Mouse (Mus musculus) mouse embryonic stem cell (cell line): ENCODE results near the gene Ebf1.

Experiments used
- in situ Hi-C, 2 experiments: fragments of 300-500 bp; cut with MboI; formaldehyde crosslinking; loops; 1 replicate in 1 of 2; 3 replicates in 1 of 2; pipeline ENCODE4 v1.14.3; 2019 to 2020; ENCODE audit warnings: low sequenced_read_pairs in 2 of 2, low pct_unique_long_range_greater_than_20kb in 1 of 2, mixed read lengths in 1 of 2; ENCODE audit not compliant: unreplicated experiment in 1 of 2

The Ebf1 gene

GRCm38 (mm10) chr11:44638193-44638754, 21.2 kb downstream of the Ebf1 start:
- in situ Hi-C loops, result no loop called here

GRCm38 (mm10) chr11:44641496-44641895, 24.4 kb downstream of the Ebf1 start:
- in situ Hi-C loops, result no loop called here

GRCm38 (mm10) chr11:44654340-44655019, 37.4 kb downstream of the Ebf1 start:
- in situ Hi-C loops, result no loop called here

- in situ Hi-C loops, result no loop called here
Observed at GRCm38 (mm10) chr11:44655468-44655867, 38.4 kb downstream of the Ebf1 start.

- in situ Hi-C loops, result no loop called here
Observed at GRCm38 (mm10) chr11:44656916-44657315, 39.8 kb downstream of the Ebf1 start.

- in situ Hi-C loops, result no loop called here
Observed at GRCm38 (mm10) chr11:44657833-44658395, 40.8 kb downstream of the Ebf1 start.

- in situ Hi-C loops, result no loop called here
Observed at GRCm38 (mm10) chr11:44661875-44662274, 44.8 kb downstream of the Ebf1 start.

- in situ Hi-C loops, result no loop called here
Observed at GRCm38 (mm10) chr11:44663609-44664141, 46.6 kb downstream of the Ebf1 start.

- in situ Hi-C loops, result no loop called here
Observed at GRCm38 (mm10) chr11:44665156-44665682, 48.1 kb downstream of the Ebf1 start.

- in situ Hi-C loops, result no loop called here
Observed at GRCm38 (mm10) chr11:44665741-44666531, 48.8 kb downstream of the Ebf1 start.

- in situ Hi-C loops, result no loop called here
Observed at GRCm38 (mm10) chr11:44666741-44667140, 49.6 kb downstream of the Ebf1 start.

- in situ Hi-C loops, result no loop called here
Observed at GRCm38 (mm10) chr11:44681306-44681705, 64.2 kb downstream of the Ebf1 start.

GRCm38 (mm10) chr11:44681995-44682394, 64.9 kb downstream of the Ebf1 start:
- in situ Hi-C loops, result no loop called here

- in situ Hi-C loops, result no loop called here
Observed at GRCm38 (mm10) chr11:44682703-44683539, 65.8 kb downstream of the Ebf1 start.

- in situ Hi-C loops, result no loop called here
Observed at GRCm38 (mm10) chr11:44684486-44685076, 67.5 kb downstream of the Ebf1 start.

GRCm38 (mm10) chr11:44685129-44685528, 68.0 kb downstream of the Ebf1 start:
- in situ Hi-C loops, result no loop called here

GRCm38 (mm10) chr11:44685911-44686361, 68.8 kb downstream of the Ebf1 start:
- in situ Hi-C loops, result no loop called here

- in situ Hi-C loops, result no loop called here
Observed at GRCm38 (mm10) chr11:44686378-44686777, 69.3 kb downstream of the Ebf1 start.
